Mouse (Mus musculus): Measurements from ENCODE around the gene Phlpp1.

Gene Phlpp1

DNA sequence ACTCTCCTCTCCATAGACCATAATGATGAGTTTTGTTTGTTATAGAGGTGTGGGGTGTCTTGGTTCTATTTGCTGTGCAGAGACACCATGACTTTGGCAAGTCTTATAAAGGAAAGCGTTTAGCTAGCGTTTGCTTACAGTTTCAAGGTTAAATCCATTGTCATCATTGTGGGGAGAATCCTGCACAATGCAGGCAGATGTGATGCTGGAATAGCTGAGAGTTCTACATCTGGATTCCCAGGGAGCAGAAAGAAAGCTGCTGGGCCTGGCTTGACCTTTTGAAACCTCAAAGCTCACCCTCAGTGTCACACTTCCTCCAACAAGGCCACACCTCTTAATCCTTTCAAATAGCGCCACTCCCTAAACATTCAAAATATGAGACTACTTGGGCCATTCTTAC lies 7.4 kb upstream of the Phlpp1 start:
- DNase-seq (ENCODE audit: extremely low spot score) = no peak

DNA sequence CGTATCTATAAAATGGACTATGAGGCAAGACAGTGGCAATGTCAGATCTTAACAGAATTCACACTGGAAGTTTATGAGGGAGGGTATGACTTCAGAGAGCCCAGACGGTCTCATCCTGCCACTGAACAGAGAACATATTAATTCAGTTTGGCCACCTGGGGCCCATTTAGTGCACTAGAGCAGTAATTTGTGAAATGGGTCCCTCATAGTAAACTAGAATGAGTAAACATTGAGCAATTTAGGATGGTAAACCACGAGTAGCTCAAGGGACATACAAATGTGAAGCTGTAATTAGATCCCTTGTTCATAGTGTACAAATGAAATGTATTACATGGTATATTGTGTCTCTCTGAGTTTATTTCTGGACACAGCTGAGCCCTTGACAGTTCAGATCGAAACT lies 3.6 kb upstream of the Phlpp1 start:
- no peak for DNase-seq (ENCODE audit: extremely low spot score)

DNA sequence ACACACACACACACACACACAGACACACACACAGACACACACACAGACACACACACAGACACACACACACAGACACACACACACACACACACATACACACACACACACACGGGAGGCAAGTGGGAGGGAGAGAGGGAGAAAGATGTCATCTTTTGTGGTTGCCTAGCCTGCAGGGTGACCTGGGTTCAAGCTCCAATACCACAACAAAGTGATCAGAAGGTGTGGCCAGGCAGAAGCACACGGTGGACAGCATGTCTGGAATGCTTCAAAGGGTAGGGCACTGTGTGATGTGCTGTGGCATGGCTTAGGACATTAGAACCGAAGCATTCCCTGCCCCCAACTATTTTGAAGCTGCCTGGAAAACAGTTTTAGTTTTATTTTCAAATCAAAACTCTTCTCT lies 2.8 kb upstream of the Phlpp1 start:
- DNase-seq (ENCODE audit: extremely low spot score) = no peak

DNA sequence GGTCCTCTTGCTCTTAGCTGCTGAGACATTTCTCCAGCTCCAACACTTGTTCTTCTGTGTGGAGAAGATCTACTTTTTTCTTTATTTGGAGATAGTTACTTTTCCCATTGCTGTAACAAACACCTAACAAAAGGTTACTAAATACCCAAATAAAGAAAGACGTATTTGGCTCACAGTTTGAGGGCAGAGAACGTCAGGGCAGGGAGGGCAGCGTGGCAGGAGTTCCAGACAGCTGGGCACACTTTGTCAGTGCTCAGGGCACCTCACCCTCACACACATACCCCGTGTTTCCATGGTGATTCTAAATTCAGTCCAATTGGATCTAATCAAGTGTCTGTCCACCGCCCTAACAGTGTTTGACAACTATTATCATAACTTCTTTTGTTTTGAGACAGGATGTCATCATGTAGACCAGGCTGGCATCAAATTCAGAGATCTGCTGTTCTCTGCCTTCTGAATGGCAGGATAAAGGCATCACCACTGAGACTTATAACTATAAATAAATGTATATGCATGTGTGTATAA lies 1.7 kb upstream of the Phlpp1 start:
- DNase-seq (ENCODE audit: extremely low spot score) = no peak

DNA sequence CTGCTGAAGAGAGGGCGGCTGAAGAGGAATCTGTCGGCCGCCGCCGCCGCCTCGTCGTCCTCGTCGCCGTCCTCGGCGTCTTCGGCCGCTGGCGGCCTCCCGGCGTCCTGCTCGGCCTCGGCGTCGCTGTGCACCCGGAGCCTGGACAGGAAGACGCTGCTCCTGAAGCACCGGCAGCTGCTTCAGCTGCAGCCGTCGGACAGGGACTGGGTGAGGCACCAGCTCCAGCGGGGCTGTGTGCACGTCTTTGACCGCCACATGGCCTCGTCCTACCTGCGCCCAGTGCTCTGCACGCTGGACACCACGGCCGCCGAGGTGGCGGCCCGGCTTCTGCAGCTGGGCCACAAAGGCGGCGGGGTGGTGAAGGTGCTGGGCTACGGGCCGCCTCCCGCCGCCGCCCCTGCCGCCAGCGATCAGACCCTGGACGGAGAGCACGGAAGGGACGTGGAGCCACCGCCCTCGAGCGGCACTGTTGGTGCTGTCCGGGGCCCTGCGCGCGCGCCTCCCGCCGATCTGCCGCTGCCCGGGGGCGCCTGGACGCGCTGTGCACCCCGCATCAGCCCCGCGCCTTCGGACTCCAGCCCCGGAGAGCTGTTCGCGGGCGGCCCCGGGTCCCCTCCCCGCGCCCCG lies 864 bp downstream of the Phlpp1 start:
- DNase-seq (ENCODE audit: extremely low spot score) = peak; percentile 67

DNA sequence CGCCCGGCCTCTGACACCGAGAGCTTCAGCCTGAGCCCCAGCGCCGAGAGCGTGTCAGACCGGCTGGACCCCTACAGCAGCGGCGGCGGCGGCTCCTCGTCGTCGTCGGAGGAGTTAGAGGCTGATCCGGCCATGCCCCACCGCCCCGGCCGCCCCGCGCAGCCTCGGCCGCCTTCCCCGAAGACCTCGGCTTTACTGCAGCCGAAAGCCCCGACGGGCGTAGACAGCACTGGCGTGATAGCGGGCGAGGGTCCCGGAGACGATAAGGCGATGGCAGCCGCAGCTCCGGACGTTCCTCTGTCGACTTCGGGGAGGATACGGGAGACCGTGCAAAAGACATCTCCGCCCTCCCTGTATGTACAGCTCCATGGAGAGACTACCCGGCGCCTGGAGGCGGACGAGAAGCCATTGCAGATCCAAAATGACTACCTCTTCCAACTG lies 1.4 kb downstream of the Phlpp1 start:
- DNase-seq (ENCODE audit: extremely low spot score) = peak; percentile 67

DNA sequence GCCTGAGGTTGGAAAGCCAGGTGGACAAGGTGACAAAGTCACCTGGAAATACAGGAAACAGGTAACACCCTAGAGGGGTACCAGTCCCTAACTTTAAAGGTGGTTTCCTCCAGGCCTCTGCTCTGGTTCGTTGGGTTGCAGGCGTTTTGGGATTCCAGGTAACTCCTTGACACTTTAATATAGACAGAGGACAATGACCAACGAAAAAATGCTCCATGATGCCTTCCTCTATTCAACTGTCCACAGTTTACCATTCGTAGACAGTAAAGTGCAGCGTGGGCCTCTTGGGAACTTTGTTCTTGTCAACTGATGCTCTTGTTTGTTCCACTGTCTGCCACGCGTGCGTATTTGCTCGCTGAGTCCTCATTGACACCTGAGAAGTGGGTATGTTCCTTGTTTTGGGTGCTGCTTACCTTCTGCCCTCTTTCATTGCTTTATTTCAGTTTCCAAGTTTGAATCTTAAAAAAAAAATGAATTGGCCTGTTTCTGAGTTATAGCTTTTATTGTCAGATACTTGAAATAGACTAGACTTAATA lies 2.1 kb downstream of the Phlpp1 start:
- no peak for DNase-seq (ENCODE audit: extremely low spot score)

DNA sequence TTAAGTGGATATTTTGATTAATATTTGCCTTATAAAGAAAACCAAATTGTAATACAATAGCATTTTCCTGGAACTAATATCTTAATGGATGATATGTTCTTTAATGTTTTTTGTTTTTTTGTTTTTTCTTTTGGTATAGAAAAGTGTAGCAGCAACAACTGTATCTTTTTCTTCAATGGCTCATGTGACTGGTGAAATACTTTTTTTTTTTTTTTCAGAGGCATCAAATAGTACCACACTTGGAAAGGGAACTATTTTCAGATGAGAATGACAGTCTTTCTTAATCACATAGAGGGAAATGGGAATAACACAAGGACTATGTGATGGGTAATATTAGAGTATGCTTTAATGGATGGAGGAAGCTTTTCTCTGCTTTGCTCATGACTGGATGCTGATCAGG lies 3.0 kb downstream of the Phlpp1 start:
- DNase-seq (ENCODE audit: extremely low spot score) = no peak

DNA sequence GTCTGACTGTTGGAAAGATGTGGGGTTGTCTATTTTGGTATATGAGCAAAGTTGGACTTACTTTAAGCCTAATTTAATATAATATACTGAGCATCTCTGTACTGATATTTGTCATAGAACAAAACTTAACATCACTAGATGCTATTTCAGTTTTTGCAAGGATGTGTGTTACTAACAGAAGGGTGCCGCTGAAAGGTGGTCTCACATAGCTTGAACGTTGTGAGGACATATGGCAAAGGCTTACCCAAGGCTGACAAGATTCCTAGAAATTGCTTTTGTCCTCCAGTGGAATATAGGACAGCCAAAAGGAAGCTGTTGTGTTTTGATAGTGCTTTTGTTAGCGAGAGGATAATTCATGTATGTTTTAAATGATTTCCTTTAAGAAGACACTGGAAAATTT lies 3.8 kb downstream of the Phlpp1 start:
- no peak for DNase-seq (ENCODE audit: extremely low spot score)

DNA sequence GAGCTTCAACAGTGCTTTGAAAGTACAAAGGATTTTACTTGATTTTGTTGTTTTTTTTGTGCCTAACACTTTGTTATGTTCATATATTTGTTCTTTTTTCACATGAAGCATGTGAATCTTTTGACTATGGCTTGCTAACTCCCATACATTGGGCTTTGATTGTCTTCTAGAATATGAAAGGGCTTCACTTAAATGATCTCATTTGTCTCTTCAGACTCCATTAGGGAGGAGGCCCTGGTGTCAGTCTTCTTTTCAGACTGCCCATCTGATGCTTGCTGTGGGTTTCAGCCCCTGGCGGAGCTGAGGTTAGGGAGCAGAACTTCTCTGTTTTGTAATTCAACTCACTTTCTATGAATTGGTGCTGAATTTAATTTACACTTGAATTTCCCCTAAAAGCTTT lies 5.2 kb downstream of the Phlpp1 start:
- DNase-seq (ENCODE audit: extremely low spot score) = no peak

DNA sequence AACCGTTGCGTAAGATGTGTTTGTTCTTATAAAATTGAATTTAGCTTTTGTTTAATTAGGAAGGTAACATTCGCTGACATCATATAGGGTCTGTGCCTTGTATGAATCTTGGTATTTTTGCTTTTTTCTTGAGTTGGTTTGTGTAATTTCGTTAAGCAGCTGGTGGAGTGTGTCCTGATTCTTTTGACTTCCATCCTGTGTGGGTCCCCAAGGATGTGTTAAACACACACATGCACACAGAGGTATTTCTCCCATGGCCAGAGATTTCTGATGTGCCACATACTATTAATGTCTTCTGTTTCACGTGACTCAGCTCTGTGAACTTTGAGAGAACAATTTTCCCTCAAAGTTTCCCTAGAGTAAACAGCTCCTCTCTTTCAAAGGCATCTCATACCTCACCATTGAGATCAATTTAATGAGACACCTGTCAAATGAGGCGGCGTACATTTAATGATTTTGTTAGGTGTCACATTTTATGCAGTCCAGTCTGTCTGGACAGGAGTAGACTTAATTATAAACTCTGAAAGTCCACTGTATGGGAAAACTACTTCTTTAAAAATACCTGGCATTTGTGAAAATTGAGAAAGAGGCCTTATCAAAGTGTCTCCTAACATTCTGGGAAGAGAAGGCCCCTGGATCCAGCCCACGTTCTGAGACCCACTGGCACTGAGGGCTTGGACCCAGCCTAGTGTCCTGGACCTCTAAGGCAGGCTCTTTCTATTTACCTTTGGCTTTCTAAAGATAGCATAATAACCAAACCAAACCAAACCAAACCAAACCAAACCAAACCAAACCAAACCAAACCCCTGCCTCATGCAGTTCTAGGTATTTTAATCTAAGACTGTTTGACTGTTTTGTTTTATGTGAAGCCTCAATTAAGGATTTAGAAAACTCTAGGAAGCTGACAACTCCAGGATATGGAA lies 6.6 kb downstream of the Phlpp1 start:
- DNase-seq (ENCODE audit: extremely low spot score) = no peak

DNA sequence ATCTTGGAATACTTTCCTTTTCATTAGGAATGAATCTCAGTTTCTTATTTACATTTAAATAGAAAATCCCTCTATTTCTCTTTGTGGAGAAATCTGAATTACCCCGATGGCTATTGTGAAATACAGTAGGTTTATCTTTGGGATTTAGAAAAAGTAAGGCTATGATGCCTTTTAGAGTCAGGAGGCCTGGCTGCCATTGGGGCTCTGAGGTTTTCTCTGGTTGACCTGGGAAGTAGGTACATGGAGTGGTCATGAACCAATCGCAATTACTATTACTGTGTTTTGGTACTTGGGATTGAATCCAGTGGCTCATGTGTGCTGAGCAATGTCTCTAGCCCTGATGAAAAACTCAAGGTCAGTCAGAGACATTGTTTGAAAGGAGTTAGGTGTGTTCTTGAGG lies 12.1 kb downstream of the Phlpp1 start:
- DNase-seq (ENCODE audit: extremely low spot score) = no peak

DNA sequence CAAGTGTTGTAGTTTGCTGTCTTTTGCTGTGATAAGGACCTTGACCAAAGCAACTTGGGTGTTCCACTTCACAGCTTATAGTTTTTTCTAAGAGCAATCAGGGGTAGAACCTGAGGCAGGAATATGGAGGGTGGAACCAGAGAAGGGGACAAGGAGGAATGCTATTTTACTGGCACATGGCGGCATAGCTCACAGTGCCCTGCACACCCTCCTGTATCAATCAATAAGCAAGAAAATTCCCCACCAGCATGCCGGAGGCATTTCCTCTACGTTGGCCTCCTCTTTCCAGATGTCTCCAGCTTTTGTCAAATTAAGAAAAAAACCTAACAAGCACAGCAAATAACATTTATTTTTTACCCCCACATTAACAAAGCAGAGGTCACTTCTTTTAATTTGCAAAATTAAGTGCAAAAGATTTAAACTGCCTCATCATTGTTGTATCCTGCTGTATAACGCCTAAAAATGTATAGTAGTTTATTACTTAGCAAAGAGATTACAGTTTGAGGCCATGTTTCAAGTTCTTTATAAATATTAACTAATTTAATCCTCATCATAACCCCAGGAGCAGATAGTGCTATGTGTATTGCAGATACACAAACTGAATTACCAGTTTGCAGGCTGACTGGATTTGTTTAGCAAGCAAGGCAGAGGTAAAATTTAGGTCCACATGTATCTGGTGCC lies 13.4 kb downstream of the Phlpp1 start:
- DNase-seq (ENCODE audit: extremely low spot score) = no peak

DNA sequence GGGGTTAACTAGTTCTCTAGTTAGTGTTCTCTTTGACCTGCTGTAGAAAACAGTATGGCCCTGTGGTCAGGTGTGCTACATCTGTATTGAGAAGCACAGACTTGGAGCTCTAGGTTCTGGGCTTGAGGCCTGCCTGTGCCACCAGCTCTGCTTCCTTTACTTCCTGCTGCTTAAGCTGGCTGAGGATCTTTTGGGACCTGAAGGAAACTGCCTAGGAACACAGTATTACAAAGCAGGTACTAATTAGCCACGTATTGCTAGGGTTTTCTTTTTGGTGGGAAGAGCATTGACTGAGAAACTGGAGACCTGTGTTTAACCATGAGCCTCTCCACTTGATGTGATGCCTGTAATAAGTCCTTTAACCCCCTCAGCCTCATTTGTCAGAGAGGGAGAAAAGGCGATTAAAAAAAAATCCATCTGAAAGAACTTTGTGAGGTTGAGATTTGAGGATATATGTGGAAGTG lies 13.9 kb downstream of the Phlpp1 start:
- no peak for DNase-seq (ENCODE audit: extremely low spot score)

DNA sequence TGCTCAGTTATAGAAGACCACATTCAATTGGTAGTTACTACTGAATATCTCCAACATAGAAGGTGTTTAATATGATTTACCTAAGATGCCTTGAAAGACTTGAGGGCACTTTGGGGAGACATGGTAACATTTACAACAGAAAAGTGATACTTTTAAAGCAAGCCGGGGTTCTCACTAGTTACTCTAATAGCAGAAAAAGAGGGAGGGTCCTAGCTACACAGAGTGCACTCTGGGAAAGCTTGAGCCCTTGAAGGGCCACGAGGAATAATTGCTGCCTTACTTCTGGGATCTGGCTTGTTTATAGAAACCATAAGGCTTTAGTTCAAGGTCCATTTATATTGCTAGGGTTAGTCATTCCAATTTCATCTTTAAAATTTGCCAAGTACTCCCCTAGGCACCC lies 14.5 kb downstream of the Phlpp1 start:
- no peak for DNase-seq (ENCODE audit: extremely low spot score)

DNA sequence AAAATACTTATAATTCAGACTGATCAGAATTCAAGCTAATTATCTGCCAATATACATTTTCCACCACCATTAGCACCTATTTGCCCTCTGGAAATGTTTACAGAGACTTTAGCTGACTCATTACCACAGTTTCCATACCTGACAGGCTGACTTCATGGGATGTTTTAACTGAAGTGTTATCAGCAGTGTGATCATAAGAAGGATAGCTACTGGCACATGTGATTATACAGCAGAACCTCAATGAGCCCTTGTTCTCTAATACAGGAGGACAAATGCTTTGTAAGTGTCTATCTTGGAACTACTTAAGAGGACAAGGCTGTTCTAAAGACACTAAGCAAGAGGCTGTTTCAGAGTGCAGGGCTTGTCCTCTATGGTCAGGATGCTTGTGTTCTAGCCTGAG lies 15.9 kb downstream of the Phlpp1 start:
- no peak for DNase-seq (ENCODE audit: extremely low spot score)

DNA sequence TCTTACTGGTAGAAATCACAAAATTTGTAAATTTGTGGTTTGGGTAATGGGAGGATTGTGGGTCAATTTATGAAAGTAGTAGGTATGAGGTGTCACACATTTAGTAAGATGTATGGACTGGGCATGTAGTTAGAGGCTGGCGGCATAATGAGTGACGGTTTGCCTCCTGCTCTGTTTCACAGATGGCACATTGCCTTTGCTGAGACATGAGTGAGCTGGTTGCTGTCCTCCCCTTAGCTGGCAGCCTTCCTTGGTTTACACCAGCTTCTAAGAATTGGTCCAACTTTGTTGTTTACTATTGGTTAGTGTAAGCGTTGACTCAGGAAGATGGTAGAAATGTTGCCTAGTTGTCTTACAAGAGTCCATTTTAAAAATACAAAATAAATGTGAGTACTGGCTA lies 17.2 kb downstream of the Phlpp1 start:
- DNase-seq (ENCODE audit: extremely low spot score) = no peak

DNA sequence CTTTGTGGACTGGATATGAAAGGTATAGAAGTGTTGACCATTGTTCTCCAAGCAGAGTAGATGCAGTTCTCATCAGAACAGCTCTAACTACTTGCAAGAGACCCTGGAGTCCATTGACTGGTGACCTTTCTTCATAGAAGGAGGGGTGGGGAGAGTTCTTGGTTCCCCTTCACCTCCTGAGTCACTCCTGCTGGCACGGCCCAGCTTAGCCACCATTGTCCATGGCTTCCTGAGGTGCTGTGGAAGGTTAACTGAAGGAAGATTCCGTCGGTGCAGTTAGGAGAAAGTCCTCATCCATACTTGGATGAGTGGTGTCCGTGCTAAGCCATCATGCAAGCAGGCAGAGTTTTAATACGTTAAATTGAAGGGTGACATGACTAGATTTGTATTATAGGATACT lies 17.8 kb downstream of the Phlpp1 start:
- DNase-seq (ENCODE audit: extremely low spot score) = no peak

DNA sequence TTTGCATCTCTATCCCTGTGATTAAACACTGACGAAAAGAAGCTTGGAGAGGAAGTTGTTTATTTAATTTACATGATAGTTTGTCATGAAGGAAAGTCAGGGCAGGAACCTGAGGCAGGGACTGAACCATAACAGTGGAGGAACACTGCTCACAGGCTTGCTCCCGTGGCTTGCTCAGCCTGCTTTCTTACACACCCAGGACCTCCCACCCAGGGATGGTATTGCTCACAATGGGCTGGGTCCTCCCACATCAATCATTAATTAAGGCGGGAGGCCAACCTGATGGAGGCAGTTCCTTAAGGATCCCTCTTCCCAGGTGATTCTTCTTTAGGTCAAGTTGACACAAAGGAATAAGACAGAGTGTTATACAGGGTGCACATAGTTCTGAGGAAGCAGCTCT lies 19.1 kb downstream of the Phlpp1 start:
- no peak for DNase-seq (ENCODE audit: extremely low spot score)

DNA sequence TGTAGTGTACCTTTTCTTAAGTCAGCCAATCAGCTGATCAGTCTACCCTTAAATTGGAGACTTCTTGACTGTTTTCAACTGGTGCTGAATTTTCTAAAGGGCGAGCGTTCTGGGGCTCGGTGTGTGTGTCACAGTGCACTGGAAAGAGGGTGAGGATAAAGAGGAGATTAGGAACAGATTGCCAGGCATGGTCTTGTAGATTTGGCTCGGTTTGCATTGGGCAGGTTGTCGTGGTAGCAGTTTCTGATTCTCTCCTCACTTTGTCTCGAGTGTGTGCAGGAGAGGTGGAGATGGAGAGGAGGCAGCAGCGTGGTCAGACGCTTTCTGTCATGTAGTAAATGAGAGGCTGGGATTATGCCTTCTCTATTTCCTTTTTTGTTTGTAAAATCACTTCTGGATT lies 20.3 kb downstream of the Phlpp1 start:
- DNase-seq (ENCODE audit: extremely low spot score) = no peak

DNA sequence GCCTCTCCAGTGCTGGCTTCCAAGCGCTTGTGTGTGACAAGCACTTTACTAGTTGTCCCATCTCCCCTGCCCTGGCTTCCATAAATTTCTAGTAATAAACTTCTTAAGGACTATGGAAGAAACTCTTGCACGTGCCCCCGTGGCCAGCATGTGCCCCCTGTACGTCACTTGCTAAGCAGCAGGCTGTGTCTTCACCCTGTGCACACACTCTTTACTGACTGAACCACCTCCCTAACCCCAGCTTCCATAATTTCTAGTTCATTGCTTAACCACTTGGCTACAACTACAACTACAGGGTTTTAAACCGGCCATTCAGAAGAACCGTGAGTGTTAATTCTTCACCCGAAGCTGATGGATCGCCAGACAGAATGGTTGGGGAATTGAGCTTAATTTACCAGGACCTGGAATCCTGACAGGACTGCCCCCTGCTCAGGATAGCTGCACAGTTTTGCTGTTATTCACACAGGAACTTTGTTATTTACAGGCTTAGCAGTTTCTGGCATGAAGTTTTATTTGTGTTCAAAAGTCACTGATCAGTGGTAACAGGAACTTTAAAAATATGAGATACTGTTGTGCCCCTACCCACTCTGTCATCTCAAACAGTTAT lies 21.4 kb downstream of the Phlpp1 start:
- no peak for DNase-seq (ENCODE audit: extremely low spot score)

DNA sequence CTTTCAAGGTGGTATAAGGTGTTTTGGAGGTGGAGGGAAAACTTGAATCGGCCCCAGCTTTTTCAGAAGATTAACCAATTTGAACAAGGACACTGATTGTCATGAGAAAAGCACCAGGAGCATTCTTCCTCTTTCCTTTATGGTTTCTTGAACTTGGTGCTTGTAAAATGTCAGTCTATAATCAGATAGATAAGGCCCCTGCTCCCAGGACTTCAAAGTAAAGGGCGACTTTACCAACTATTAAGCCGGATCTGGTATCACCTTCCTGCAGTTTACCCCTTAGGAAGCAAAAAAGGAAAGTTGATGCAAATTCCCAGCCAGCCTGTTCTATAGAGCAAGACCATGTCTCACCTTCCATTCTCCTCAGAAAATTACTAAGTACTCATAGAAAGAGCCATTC lies 21.9 kb downstream of the Phlpp1 start:
- no peak for DNase-seq (ENCODE audit: extremely low spot score)

Data from embryo, embryonic 9.5 days (tissue).